Mouse (Mus musculus): ENCODE results near the gene Rps5. TPM values are rescaled to one million over a fixed set of nuclear protein-coding genes. Genes with fewer than 3 reads are reported as not detected.

Gene Rps5
- polyA plus RNA-seq, 1 experiment from 2014 or later = 950 TPM

Other genes starting within 250 kb of the Rps5 start
- gene Vmn2r55, start 237.3 kb upstream of the Rps5 start, polyA plus RNA-seq (2014; fragmentation: Nextera tagmentation; extraction: Ambion mirVana) = not detected in 2 replicates
- not detected in 2 replicates for gene Vmn2r56, start 187.3 kb upstream of the Rps5 start, polyA plus RNA-seq (2014; fragmentation: Nextera tagmentation; extraction: Ambion mirVana)
- gene Zscan18, start 118.7 kb upstream of the Rps5 start, polyA plus RNA-seq (2014; fragmentation: Nextera tagmentation; extraction: Ambion mirVana) = 15.1 and 18.6 TPM in 2 replicates
- 15.9 and 18.6 TPM in 2 replicates for gene Zfp329, start 103.4 kb upstream of the Rps5 start, polyA plus RNA-seq (2014; fragmentation: Nextera tagmentation; extraction: Ambion mirVana)
- 37.6 and 39.0 TPM in 2 replicates for gene Zfp110, start 87.5 kb upstream of the Rps5 start, polyA plus RNA-seq (2014; fragmentation: Nextera tagmentation; extraction: Ambion mirVana)
- 6.5 and 6.9 TPM in 2 replicates for gene Zfp128, start 41.1 kb upstream of the Rps5 start, polyA plus RNA-seq (2014; fragmentation: Nextera tagmentation; extraction: Ambion mirVana)
- 26.4 and 27.5 TPM in 2 replicates for gene Zscan22, start 24.5 kb upstream of the Rps5 start, polyA plus RNA-seq (2014; fragmentation: Nextera tagmentation; extraction: Ambion mirVana)
- gene Rnf225, start 5.1 kb downstream of the Rps5 start, polyA plus RNA-seq (2014; fragmentation: Nextera tagmentation; extraction: Ambion mirVana) = 0.56 and 0.69 TPM in 2 replicates
- gene Zfp324, start 43.5 kb downstream of the Rps5 start, polyA plus RNA-seq (2014; fragmentation: Nextera tagmentation; extraction: Ambion mirVana) = 7.9 and 8.9 TPM in 2 replicates
- 5.9 and 6.6 TPM in 2 replicates for gene Zfp446, start 55.6 kb downstream of the Rps5 start, polyA plus RNA-seq (2014; fragmentation: Nextera tagmentation; extraction: Ambion mirVana)
- not detected in 2 replicates for gene Slc27a5, start 75.9 kb downstream of the Rps5 start, polyA plus RNA-seq (2014; fragmentation: Nextera tagmentation; extraction: Ambion mirVana)
- gene Trim28, start 76.8 kb downstream of the Rps5 start, polyA plus RNA-seq (2014; fragmentation: Nextera tagmentation; extraction: Ambion mirVana) = 525 and 526 TPM in 2 replicates
- gene Zbtb45, start 87.7 kb downstream of the Rps5 start, polyA plus RNA-seq (2014; fragmentation: Nextera tagmentation; extraction: Ambion mirVana) = 22.6 and 22.9 TPM in 2 replicates
- 107 and 116 TPM in 2 replicates for gene Chmp2a, start 112.5 kb downstream of the Rps5 start, polyA plus RNA-seq (2014; fragmentation: Nextera tagmentation; extraction: Ambion mirVana)
- gene Ube2m, start 116.0 kb downstream of the Rps5 start, polyA plus RNA-seq (2014; fragmentation: Nextera tagmentation; extraction: Ambion mirVana) = 172 and 177 TPM in 2 replicates
- 1.2 and 1.6 TPM in 2 replicates for gene Mzf1, start 132.5 kb downstream of the Rps5 start, polyA plus RNA-seq (2014; fragmentation: Nextera tagmentation; extraction: Ambion mirVana)
- gene Vmn1r85, start 172.9 kb downstream of the Rps5 start, polyA plus RNA-seq (2014; fragmentation: Nextera tagmentation; extraction: Ambion mirVana) = not detected in 2 replicates
- gene Vmn1r86, start 197.6 kb downstream of the Rps5 start, polyA plus RNA-seq (2014; fragmentation: Nextera tagmentation; extraction: Ambion mirVana) = not detected in 2 replicates
- not detected in 2 replicates for gene Vmn1r87, start 217.9 kb downstream of the Rps5 start, polyA plus RNA-seq (2014; fragmentation: Nextera tagmentation; extraction: Ambion mirVana)
- not detected in 2 replicates for gene Vmn1r88, start 237.3 kb downstream of the Rps5 start, polyA plus RNA-seq (2014; fragmentation: Nextera tagmentation; extraction: Ambion mirVana)